Mouse (Mus musculus) cerebellum, adult 11-12 months (tissue): ENCODE measurements at regions not wholly inside any gene's neighbourhood (a gene's known extent, or its start where the extent isn't known, plus 50 kb on each side); places are given as distances from the start of the nearest gene placed in this dataset.

Experiments
- DNase-seq: peaks from one replicate; pipeline ENCODE4 v3.0.0; 2022

DNA sequence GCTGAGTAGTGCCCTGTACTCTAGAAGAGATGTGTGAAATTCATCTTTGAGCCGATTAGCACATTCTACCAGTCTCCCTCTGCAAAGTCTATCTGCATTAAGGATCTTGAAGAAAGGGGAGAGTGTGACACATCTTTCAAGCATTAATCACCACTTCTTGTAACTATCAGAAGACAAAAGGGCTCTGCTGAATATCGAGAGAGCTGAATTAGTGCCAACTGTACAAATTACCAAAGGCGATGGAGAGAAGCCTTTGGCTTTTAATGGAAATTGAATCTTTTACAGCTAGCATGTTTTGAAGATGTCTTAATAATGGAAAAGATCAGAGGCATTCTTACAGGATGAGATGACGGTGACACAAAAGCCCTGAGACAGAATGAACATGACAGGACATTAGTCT, 97.2 kb upstream of the Pam start:
- no peak for DNase-seq

DNA sequence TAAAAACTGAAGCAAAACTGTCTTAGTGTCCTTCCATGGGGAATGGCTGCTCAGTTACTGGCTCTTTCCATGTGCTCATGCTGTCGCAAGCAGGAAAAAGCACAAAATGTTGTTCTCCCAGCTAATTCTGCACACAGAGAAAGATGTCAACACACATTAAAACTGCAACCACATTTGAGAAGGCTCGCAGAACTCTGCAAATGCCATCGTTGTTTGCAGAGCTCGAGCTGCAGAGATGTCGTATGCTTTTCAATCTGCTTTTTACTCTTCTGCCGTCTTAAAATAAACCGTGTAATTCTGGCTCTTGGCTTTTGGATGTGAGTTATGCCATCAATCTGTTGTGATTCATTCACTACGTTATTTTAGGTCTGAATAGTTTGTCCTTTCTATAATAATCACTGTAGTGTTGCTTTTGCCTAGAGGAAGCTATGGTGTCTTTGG, 96.6 kb upstream of the Pam start:
- no peak for DNase-seq

DNA sequence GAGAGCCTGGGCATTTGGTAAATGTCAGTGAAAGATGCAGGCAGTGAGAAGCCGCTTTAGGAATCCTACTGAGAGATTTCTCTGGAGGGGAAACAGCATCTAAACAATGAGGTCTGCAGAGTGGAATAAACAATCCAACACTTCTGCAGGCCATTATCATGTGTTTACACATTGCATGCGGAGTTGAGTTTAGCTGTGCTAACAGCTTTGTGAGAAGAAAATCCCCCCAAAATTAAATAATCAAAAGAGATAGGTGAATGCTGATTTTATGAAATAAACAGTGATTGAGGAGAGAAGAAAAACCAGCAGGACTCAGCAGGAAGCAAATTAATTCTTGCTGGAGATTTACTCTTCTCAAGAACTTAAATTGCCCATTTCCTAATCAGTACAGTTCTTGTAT, 95.9 kb upstream of the Pam start:
- DNase-seq = no peak

DNA sequence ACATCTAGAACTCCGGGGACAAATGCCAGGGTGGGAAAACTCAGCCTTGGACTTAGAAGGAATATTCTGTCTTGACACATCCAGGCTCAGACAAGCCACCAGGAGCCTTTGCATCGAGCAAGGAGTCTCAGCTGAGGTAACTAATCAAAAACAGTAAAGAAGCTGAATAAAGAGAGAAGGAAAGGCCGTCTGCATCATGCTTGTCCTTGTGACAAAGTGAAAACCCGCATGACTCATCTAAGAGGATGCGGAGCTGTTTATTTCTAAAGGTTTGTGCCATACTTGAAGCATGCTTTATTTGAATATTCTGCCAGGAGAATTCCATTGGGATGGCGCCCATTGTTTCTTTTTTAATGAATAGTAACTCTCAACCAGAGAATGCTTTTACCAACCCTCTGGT, 95.3 kb upstream of the Pam start:
- DNase-seq = no peak

DNA sequence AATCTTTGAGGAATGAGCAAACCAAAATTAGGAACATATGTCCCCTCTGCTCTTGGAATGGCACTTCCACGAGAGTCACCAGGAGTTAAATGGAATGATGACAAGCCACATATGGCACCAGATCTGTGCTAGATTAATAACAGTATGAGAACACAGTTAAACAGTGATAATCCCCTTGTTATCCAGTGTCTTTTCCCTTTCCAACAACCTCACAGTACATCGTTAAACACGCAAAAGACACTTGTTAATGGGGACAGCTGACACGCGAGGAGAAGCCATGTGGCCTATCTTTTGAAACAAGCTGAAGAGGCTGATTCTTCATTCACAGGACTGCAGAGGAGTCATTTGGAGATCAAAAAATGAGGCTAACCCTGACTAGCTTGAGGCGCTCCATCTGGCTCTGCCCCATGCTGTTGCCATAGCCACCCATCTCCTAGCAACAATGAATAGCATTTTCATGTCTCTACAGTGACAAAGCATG, 94.6 kb upstream of the Pam start:
- DNase-seq = peak; percentile 19

- no peak for DNase-seq
These were observed 84.9 kb upstream of the Pam start for GRCm38 (mm10) chr1:98180372-98180771.

- DNase-seq = no peak
These were observed 83.6 kb upstream of the Pam start for GRCm38 (mm10) chr1:98179030-98179429.

DNA sequence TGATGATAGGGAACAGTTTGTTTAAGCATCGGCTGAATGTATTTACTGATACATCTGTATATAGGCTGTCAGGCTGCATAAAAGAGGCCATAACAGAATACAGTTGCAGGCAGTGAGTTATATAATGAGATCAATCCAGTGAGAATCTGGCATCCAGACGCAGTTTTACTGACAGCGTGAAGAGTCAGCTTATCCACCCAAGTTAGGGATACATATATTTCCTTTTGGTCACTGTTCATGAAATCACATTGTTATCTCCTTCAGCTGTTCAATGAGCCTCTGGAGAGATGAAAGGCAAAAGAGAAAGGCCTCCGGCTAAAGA, 79.3 kb upstream of the Pam start:
- DNase-seq = no peak

DNA sequence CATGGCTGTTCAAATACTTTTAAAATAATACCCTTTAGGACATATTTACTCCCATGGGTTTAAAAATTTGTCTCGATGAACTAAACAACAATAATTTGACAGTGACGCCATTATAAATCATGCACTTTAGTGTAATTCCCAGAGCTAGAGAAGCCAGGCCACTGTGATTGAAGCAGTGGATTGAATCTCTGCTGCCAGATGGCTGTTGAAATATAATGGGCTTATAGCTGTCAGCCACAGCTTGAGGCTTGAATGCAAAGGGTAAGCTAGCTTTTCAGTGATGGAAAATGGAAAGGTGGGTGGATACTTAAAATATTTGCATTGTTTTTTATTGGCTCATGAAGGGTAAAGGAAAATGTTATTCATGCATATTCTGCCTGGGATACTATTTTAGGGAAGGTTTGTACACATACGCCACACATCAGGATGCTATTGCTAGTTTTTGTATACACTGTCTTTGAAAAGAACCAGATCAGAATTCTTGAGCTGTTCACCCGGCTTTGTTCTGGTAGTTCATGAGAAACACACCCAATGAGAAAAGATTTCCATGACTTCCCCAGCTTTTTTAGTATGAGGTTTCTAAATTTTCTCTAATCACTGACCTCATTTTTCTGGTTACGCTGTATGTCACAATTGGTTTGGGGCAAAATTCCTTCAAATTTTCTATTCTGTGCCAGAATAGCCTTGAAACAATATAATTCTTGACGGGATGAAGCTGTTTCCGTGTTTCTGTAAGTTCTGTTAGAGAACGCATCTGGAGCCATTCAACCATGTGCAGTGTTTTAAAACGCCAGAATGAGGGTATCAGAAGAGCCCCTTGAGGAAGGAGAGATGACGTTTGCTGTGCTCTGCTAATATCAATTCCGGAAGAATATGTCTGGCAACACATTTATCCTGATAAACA, 78.7 kb upstream of the Pam start:
- DNase-seq = no peak

DNA sequence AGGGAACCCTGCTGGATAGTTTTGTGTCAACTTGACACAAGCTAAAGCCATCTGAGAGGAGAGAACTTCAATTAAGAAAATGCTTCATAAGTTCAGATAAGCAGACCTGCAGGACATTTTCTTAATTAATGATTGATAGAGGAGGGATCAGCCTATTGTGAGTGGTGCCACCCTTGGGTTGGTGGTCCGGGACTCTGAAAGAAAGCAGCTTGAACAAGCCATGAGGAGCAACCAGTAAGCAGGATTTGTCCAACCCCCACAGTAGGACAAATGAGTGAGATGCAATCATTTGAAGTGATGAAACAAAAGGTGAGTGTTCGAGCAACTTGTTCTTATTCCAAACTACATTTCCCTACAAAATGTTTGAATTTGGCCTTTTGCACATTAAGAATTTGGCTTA, 78.0 kb upstream of the Pam start:
- no peak for DNase-seq

GRCm38 (mm10) chr1:98171291-98171690, 75.8 kb upstream of the Pam start:
- no peak for DNase-seq

GRCm38 (mm10) chr1:98169352-98169751, 73.9 kb upstream of the Pam start:
- DNase-seq = no peak

DNA sequence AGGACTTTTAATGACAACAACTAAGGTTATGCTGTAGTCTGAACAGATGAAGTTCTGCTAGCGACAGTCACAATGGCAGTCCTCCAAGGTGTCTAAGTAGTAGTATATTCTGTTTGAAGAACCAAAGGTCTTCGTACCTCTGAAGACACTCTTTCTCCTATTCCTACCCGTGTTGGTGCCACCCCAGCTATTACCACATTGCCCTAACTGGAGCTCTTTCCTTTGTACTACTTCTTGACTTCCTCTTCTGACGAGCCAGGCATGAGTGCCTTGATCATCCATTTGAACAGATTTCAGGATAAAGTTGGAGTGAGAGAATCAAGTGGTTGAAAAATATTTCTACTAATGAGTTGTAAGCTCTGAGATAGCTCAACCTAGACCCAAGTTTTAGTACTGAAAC, 72.4 kb upstream of the Pam start:
- DNase-seq = no peak

DNA sequence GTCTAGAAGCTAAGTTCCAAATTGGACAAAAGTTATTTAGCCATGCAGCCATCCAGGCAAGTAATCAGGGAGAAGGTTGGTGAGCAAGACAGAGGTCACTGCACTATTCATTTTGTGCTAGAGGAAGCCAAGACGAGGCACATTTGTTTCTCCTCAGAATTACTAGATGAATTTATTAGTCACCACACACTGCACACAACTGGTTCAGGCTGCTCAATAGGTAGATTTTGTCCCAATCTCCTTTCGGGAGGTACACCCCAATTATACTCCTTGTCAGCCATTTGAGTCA, 67.1 kb upstream of the Pam start:
- DNase-seq = no peak

DNA sequence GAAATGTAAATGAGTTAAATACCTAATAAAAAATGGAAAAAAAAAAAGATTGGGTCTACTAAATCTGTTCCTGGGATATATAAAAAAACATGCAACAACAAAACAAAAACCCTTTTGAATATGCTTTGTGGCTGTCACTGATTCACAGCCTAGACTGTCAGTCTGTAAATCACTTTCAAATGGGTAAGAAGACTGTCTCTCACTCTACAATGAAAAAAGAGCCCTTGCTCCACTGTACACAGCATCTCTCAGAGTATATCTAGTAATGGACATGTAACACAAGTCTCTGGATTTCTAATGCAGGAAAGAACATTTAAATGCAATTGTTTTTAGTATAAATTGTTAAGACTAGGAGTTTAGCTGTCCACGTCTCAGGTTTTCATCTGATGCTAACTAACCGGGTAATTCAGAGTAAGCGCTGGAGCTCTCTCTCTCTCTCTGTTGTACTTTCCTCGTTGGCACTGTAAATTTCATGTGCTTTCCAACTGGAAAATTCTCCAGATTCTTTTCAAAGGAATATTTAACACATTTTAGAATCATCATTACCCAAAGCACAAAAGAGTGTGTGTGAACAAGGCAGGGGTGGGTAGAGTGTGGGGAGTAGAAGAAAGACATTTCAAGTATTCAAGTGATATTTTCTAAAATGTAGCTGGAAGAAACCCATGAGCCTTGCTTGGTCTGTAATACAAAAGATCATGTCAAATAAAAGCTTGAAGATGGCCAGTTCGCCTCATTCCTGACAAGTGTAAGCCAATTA, 66.6 kb upstream of the Pam start:
- DNase-seq = no peak

DNA sequence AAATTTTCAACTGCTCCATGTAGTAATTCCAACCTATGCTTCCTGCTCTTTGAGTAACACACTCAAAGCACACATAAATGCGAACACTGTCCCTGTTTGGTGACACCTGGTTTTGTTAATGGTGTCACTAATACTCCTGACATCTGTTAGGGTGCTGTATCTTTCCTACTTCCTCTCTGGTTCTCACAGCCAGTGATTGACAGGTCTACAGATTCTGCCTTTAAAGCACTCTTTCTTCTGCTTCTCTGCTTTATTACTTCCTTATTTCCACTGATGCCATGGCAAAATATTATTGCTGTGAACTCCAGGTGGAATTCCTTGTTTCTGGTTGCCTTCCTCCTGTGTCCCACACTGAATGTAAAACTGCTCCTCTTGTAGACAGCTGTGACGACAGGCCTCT, 63.5 kb upstream of the Pam start:
- no peak for DNase-seq

DNA sequence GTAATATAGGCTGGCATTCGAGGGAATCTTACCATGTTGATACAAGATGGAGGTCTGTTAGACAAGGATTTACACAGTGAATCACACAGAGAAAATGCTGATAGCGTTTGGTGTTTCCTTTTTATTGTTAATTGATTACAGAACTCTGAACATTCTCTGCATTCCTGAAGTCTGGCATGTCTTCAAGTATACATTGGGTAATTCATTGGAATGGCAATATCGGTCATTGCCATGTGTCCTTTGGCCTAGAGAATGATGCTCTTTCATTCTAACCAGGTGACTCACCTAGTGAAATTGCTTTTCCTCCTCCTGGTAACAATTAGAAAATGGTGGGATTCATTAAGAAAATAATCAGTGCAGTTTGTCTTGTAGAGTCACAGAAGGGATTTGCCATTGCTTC, 51.9 kb upstream of the Pam start:
- no peak for DNase-seq
